Mouse (Mus musculus) hindbrain, embryonic 16.5 days (tissue): ENCODE data around the gene Ttc23. TPM values are rescaled to one million over a fixed set of nuclear protein-coding genes. Genes with fewer than 3 reads are reported as not detected.
A peak's percentile ranks its signal among the peaks of the same experiment; 100 is the strongest.

ENCODE experiments used
- ATAC-seq: fragments of 200-750 bp; cut with Nextera tagmentation; 2 replicates; pipeline ENCODE4 v1.8.0; 2017; ENCODE audit warnings: moderate TSS enrichment, moderate library complexity
- H3K27ac ChIP-seq: fragments of 300-500 bp; sonication (generic); 2 replicates; pipeline ENCODE4 v1.5.1; 2014; ENCODE audit warnings: low read depth, mild to moderate bottlenecking, control low read depth, low read length, moderate library complexity
- H3K27me3 ChIP-seq: fragments of 300-500 bp; sonication (generic); replicated peaks from 2 replicates; pipeline ENCODE4 v1.6.1; 2014; ENCODE audit warnings: low read length; ENCODE audit not compliant: control insufficient read depth, insufficient read depth
- H3K36me3 ChIP-seq: fragments of 300-500 bp; sonication (generic); 2 replicates; pipeline ENCODE4 v1.6.1; 2014; ENCODE audit warnings: mild to moderate bottlenecking, low read length, moderate library complexity, mixed read lengths; ENCODE audit not compliant: control insufficient read depth, insufficient read depth
- H3K4me1 ChIP-seq: fragments of 300-500 bp; sonication (generic); 2 replicates; pipeline ENCODE4 v1.6.1; 2014; ENCODE audit warnings: low read depth, low read length; ENCODE audit not compliant: control insufficient read depth, insufficient read depth
- H3K4me2 ChIP-seq: fragments of 300-500 bp; sonication (generic); 2 replicates; pipeline ENCODE4 v1.6.1; 2014; ENCODE audit warnings: mild to moderate bottlenecking, low read length, control low read depth, moderate library complexity
- H3K4me3 ChIP-seq: fragments of 300-500 bp; sonication (generic); 2 replicates; pipeline ENCODE4 v1.5.1; 2014; ENCODE audit warnings: mild to moderate bottlenecking, low read length, control low read depth, moderate library complexity
- H3K9ac ChIP-seq: fragments of 300-500 bp; sonication (generic); 2 replicates; pipeline ENCODE4 v1.6.1; 2014; ENCODE audit warnings: low read depth, mild to moderate bottlenecking, control low read depth, low read length, moderate library complexity
- H3K9me3 ChIP-seq: fragments of 300-500 bp; sonication (generic); 2 replicates; pipeline ENCODE4 v1.6.1; 2014; ENCODE audit warnings: mild to moderate bottlenecking, low read length, moderate library complexity; ENCODE audit not compliant: control insufficient read depth
- WGBS: fragments of 180-500 bp; shearing (Covaris S2); extraction: QIAGEN DNeasy Blood & Tissue Kit; methylation state at CpG from one replicate; pipeline ENCODE4 v1.1.7; 2014; 5-methylcytosine and 5-hydroxymethylcytosine counted together
- polyA plus RNA-seq: library from polyadenylated mRNA; unstranded; fragments of >200 nt; fragmentation: Nextera tagmentation; extraction: Ambion mirVana; gene quantifications from 2 replicates; pipeline ENCODE4 v1.2.1, GENCODE M21; 2015

Ttc23 gene
- polyA plus RNA-seq, 1 experiment from 2014 or later: 7.6 TPM

DNA sequence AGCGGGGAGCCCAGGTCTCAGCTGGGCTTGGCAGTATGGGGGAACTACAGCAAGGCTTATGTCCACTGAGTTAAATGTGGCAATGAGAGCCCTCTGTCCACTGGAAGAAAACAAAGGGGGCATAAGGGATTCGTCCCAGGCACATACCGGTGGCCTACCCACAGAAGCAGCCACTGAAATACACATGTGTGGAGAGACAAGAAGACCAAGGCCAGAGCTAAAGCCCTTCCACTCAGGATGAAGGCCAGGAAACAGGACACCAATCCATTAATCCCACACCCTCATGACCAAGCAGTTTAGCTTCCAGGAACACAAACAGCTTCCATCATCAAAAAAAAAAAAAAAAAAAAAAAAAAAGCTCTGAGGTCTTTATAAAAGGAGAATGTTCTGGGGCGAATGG is 93.2 kb downstream of the Ttc23 start:
- no peak overlapping the region for H3K4me3 ChIP-seq
- no peaks in the 10 kb centered on the region; the same call in 1 of the 2 replicates for H3K4me1 ChIP-seq
- 83% methylated on average over 4 of the region's 4 CpGs for WGBS
- no peak for ATAC-seq
- H3K27me3 ChIP-seq: no peaks in the 10 kb centered on the region
- no peaks in the 10 kb centered on the region for H3K9me3 ChIP-seq
- no peak overlapping the region for H3K27ac ChIP-seq
- no peak overlapping the region for H3K9ac ChIP-seq
- H3K4me2 ChIP-seq: no peak overlapping the region
- H3K36me3 ChIP-seq: no peaks in the 10 kb centered on the region

DNA sequence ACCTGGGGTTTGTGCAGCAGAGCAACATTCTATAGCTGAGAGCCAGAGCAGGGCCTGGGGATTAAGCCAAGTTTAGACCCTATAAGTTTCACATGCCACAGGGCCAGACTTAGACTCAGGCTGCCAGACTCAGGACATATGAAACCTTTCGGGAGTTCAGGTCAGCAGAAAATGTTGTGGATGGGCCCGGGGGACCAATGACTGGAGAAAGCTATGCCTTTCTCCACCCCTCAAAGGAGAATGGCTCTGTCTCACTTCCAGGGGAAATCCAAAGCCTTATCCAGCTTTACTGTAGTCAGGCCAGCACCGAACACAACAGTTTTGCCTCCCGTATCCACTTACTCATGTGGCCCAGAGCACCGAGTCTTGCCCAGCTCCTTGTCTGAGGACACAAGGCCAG is 93.6 kb downstream of the Ttc23 start:
- H3K9me3 ChIP-seq: no peaks in the 10 kb centered on the region
- H3K36me3 ChIP-seq: no peaks in the 10 kb centered on the region
- H3K4me1 ChIP-seq: no peaks in the 10 kb centered on the region; the same call in 1 of the 2 replicates
- H3K4me2 ChIP-seq: no peak overlapping the region
- no peak overlapping the region for H3K27ac ChIP-seq
- H3K9ac ChIP-seq: no peak overlapping the region
- 82% methylated on average over 5 of the region's 5 CpGs for WGBS
- no peak overlapping the region for H3K4me3 ChIP-seq
- ATAC-seq: no peak
- no peaks in the 10 kb centered on the region for H3K27me3 ChIP-seq

DNA sequence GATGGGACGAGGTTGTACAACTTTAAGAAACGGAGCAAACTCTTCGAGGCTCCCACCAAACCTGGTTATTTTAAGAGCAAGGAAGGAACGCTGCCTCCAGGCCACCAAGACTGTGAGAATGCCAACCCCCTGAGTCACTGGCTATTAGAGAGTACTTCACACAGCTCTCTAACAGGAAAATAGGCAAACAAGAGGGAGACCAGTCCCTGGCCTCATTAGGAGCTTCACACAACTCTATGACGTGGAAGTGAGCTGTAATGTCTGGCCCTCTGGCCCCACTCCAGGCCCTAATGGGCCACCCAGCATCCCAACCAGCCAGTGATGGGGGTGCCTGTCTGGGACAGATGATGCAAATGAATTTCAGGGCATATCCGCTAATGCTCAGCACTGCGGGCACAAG is 94.5 kb downstream of the Ttc23 start:
- no peak for ATAC-seq
- no peaks in the 10 kb centered on the region for H3K36me3 ChIP-seq
- no peak overlapping the region for H3K4me3 ChIP-seq
- 85% methylated on average over 7 of the region's 7 CpGs for WGBS
- no peak overlapping the region for H3K4me2 ChIP-seq
- no peak overlapping the region for H3K27ac ChIP-seq
- no peaks in the 10 kb centered on the region for H3K9me3 ChIP-seq
- H3K4me1 ChIP-seq: no peaks in the 10 kb centered on the region
- no peaks in the 10 kb centered on the region for H3K27me3 ChIP-seq
- no peak overlapping the region for H3K9ac ChIP-seq

DNA sequence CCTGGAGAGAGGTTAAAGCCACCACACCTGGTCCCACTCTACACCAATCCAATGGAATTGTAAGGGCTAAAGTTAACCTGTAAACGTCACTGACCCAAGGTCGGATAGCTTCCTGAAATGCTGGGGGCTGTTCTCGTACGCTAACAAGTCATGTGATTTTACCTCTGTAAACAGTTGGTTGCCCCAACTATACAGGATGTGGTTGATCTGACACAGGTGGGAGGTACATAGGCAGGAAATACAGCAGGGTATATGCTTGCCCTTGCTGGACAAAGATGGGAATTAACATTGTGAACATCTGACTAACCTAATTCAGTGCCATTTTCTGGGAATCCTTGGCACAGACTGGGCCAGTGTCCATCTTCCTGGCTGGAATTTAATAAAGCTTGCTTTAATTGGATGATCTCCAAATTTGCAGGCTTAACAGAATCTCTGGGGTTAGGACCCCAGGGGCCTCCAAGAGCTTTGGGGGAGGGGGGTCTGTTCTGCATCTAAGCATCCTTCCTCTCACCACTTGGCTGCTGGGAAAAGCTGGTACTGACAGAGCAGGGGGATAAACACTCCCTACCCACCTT is 100.6 kb downstream of the Ttc23 start:
- Histone ChIP-seq H3K9me3 (no peaks in the 10 kb centered on the region), H3K4me3 (no peak overlapping the region), H3K4me2 (no peak overlapping the region), H3K4me1 (peaks cover 3% of the 10 kb centered on the region), H3K27ac (no peak overlapping the region), H3K9ac (no peak overlapping the region), H3K27me3 (no peaks in the 10 kb centered on the region), H3K36me3 (no peaks in the 10 kb centered on the region)
- no peak for ATAC-seq
- WGBS: 91% methylated on average over 4 of the region's 4 CpGs

DNA sequence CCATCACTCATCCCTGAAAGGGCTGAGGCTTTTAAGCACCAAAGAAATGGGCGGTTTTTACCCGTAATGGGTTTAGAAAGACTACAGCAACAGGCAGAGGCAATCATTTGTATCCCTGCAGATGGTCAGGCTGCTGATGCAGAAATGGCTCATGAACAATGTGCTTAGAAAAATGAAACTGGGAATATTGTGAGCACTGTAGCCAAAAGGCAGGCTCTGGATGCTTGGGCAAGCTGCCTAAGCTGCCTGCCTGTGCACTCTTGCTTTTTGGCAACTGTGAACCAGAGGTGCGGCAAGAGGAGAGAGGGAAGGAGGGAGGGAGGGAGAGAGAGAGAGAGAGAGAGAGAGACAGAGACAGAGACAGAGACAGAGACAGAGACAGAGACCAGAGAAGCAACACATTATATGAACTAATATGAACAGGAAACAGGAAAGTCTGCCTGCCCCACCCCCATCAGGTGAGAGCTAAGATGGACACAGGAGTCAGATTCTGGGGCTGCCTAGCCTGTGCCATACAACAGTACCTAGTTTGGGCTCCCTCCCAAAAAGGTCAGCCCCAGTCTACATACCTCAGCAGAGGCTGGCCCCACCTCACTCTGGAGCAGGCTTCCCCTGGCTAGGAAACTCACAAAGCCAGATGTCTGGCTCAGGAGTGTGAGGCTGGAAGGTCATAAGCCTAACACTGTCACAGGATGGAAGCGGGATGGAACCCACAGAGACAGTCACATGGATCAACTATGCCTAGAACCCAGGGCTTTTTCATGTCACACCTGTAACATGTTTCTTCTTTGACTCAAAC is 102.4 kb downstream of the Ttc23 start:
- Histone ChIP-seq H3K4me3 (no peak overlapping the region), H3K36me3 (no peaks in the 10 kb centered on the region), H3K9ac (no peak overlapping the region), H3K4me1 (peaks cover 3% of the 10 kb centered on the region), H3K9me3 (no peaks in the 10 kb centered on the region), H3K27ac (0 out of 2 replicates have a peak overlapping the region, but pooled peaks have one; percentile 4), H3K4me2 (no peak overlapping the region), H3K27me3 (no peaks in the 10 kb centered on the region)
- ATAC-seq: no peak
- 54% methylated on average over 4 of the region's 4 CpGs for WGBS

DNA sequence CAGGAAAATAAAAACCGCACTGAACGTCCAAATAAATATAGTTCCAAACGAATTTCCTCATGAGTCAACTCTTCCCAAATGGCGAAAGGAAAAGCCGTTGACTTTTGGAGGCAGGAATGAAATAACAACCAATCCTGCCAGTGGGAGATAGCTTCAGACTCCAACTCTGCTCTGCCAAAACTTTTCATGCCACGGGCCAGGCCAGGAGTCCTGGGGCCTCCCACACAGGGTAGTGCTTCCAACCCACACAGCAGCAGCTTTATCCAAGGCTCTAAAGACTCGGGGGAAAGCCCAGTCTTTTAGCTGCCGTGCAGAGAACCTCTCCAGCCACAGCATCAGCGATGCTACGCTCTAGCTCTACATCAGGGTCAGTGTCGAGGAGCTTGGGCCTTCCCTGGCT is 107.4 kb downstream of the Ttc23 start:
- WGBS: 71% methylated on average over 11 of the region's 11 CpGs
- H3K36me3 ChIP-seq: no peaks in the 10 kb centered on the region
- no peak for ATAC-seq
- H3K4me2 ChIP-seq: no peak overlapping the region
- H3K4me1 ChIP-seq: peaks cover 2% of the 10 kb centered on the region; the same call in 1 of the 2 replicates
- no peaks in the 10 kb centered on the region for H3K9me3 ChIP-seq
- H3K9ac ChIP-seq: no peak overlapping the region
- no peak overlapping the region for H3K27ac ChIP-seq
- no peak overlapping the region for H3K4me3 ChIP-seq
- peaks cover 7% of the 10 kb centered on the region for H3K27me3 ChIP-seq

DNA sequence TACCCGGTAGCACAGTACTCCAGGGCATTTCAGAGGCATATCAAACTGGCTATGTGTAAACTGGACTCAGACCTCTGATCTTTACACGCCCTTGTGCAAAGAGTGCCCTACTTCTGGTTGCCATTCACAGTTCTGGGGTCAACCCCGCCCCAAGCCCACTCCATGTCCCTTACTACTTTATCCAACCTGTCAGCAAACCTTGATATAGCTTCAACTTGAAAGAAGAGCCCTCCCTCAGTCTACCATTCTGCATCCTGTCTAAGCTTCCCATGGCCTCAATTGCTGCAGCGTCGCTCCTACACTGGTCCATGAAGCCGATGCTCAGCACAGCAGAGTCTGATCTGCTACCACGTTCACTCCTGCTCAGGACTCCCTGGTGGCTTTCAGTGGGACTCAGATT is 108.2 kb downstream of the Ttc23 start:
- Histone ChIP-seq H3K4me3 (no peak overlapping the region), H3K9ac (no peak overlapping the region), H3K9me3 (no peaks in the 10 kb centered on the region), H3K27me3 (peaks cover 7% of the 10 kb centered on the region), H3K4me1 (peaks cover 6% of the 10 kb centered on the region), H3K4me2 (no peak overlapping the region), H3K36me3 (no peaks in the 10 kb centered on the region), H3K27ac (no peak overlapping the region)
- ATAC-seq: no peak
- WGBS: 87% methylated on average over 7 of the region's 7 CpGs

DNA sequence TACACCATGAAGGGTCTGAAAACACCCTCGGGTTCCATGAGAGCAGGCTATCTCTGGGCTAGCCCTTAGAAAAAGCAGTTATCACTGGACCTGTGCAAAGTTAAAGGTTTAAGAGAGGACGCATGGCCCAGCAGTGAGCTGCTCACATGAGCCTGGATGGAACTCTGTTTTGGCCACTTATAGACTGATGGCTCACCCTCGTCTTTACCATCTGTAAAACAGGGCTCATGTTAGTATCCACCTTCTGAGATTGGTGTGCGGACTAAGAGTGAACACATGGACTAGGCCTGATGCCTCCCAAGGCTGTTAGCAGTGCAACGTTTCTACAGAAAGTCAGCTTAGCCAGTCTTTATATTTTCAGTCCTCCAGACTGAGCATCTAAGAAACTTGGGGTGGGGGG is 109.4 kb downstream of the Ttc23 start:
- WGBS: 86% methylated on average over 5 of the region's 5 CpGs
- Histone ChIP-seq H3K27me3 (peaks cover 9% of the 10 kb centered on the region), H3K9ac (no peak overlapping the region), H3K27ac (no peak overlapping the region), H3K4me3 (no peak overlapping the region), H3K9me3 (no peaks in the 10 kb centered on the region), H3K36me3 (no peaks in the 10 kb centered on the region), H3K4me2 (no peak overlapping the region), H3K4me1 (peaks cover 6% of the 10 kb centered on the region)
- ATAC-seq: no peak

DNA sequence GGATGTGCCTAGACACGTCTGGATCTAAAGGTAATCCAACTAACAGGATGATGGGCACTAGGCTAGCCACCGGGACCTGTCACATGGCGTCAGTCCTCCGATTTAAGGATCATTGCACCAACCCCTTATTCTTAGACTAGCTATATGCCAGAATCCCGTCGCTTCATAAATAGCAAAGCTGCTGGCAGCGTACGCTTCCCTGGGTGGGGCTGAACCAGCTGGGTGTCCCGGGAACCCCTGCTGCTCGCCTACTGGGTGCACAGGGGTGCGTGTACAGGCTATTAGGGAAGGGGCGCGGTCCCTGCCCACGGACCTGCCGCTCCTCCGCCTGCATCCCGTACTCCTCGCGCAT is 111.3 kb downstream of the Ttc23 start:
- WGBS: 0% methylated on average over 17 of the region's 19 CpGs
- no peak; the same call in 1 of the 2 replicates for ATAC-seq
- H3K4me2 ChIP-seq: peak overlapping the region; percentile 97
- peak overlapping the region; percentile 80 for H3K27ac ChIP-seq
- H3K4me1 ChIP-seq: peaks cover 6% of the 10 kb centered on the region
- no peaks in the 10 kb centered on the region for H3K9me3 ChIP-seq
- H3K4me3 ChIP-seq: peak overlapping the region; percentile 68
- H3K9ac ChIP-seq: peak overlapping the region; percentile 76
- no peaks in the 10 kb centered on the region for H3K36me3 ChIP-seq
- H3K27me3 ChIP-seq: peaks cover 9% of the 10 kb centered on the region
